Mouse (Mus musculus) C2C12 (cell line): ENCODE data around the gene Dnajb1.

Source experiments
- CEBPB ChIP-seq: IDR thresholded peaks from one replicate; pipeline ENCODE4 v1.6.1; 2011; ENCODE audit warnings: low read depth, mild to moderate bottlenecking, control low read depth, moderate library complexity
- CTCF ChIP-seq: IDR thresholded peaks from one replicate; pipeline ENCODE4 v1.5.1; 2011; ENCODE audit not compliant: control insufficient read depth, insufficient read depth, insufficient read length
- FOSL1 ChIP-seq: IDR thresholded peaks from one replicate; pipeline ENCODE4 v1.8.0; 2011; ENCODE audit warnings: mild to moderate bottlenecking, low read length; ENCODE audit not compliant: poor library complexity, insufficient read depth, severe bottlenecking
- MAX ChIP-seq: IDR thresholded peaks from one replicate; pipeline ENCODE4 v1.6.1; 2011; ENCODE audit warnings: mild to moderate bottlenecking, control low read depth
- MYOD1 ChIP-seq: IDR thresholded peaks from one replicate; pipeline ENCODE4 v1.6.1; 2011; ENCODE audit warnings: low read depth; ENCODE audit not compliant: control insufficient read depth, insufficient read length
- MYOG ChIP-seq: IDR thresholded peaks from one replicate; pipeline ENCODE4 v1.6.1; 2011; ENCODE audit not compliant: control insufficient read depth, insufficient read length; ENCODE audit errors: extremely low read depth
- USF1 ChIP-seq: IDR thresholded peaks from one replicate; pipeline ENCODE4 v1.6.1; 2011; ENCODE audit warnings: low read depth, mild to moderate bottlenecking, control low read depth, moderate library complexity

GRCm38 (mm10) chr8:83622389-83622989 is 14.5 kb downstream of the Dnajb1 start:
- TF ChIP-seq CEBPB, result no peak
- peak; percentile 65 for TF ChIP-seq CTCF
- TF ChIP-seq USF1, result no peak
- TF ChIP-seq MAX, result no peak
- no peak for TF ChIP-seq MYOG
- TF ChIP-seq MYOD1, result no peak
- TF ChIP-seq FOSL1, result no peak
